Mouse (Mus musculus) intestine, embryonic 16.5 days (tissue): ENCODE measurements at regions not wholly inside any gene's neighbourhood (a gene's known extent, or its start where the extent isn't known, plus 50 kb on each side); places are given as distances from the start of the nearest gene placed in this dataset.

ENCODE experiments used
- ATAC-seq: fragments of 200-750 bp; cut with Nextera tagmentation; 2 replicates; pipeline ENCODE4 v1.8.0; 2017; ENCODE audit warnings: moderate TSS enrichment, moderate library complexity
- H3K27ac ChIP-seq: fragments of 300-500 bp; sonication (generic); 2 replicates; pipeline ENCODE4 v1.5.1; 2014; ENCODE audit warnings: mild to moderate bottlenecking, low read length
- H3K27me3 ChIP-seq: fragments of 300-500 bp; sonication (generic); replicated peaks from 2 replicates; pipeline ENCODE4 v1.6.1; 2014; ENCODE audit warnings: low read length, control low read depth, mixed read lengths; ENCODE audit not compliant: control insufficient read depth, insufficient read depth
- H3K36me3 ChIP-seq: fragments of 300-500 bp; sonication (generic); 2 replicates; pipeline ENCODE4 v1.6.1; 2014; ENCODE audit warnings: low read length, control low read depth; ENCODE audit not compliant: control insufficient read depth, insufficient read depth
- H3K4me1 ChIP-seq: fragments of 300-500 bp; sonication (generic); 2 replicates; pipeline ENCODE4 v1.6.1; 2014; ENCODE audit warnings: low read length, control low read depth, mixed read lengths; ENCODE audit not compliant: control insufficient read depth, insufficient read depth
- H3K4me2 ChIP-seq: fragments of 300-500 bp; sonication (generic); 2 replicates; pipeline ENCODE4 v1.6.1; 2014; ENCODE audit warnings: low read depth, low read length, control low read depth
- H3K4me3 ChIP-seq: fragments of 300-500 bp; sonication (generic); 2 replicates; pipeline ENCODE4 v1.5.1; 2014; ENCODE audit warnings: mild to moderate bottlenecking, low read length
- H3K9ac ChIP-seq: fragments of 300-500 bp; sonication (generic); 2 replicates; pipeline ENCODE4 v1.6.1; 2014; ENCODE audit warnings: low read depth, low read length
- H3K9me3 ChIP-seq: fragments of 300-500 bp; sonication (generic); 2 replicates; pipeline ENCODE4 v1.6.1; 2016; ENCODE audit warnings: low read length, control low read depth; ENCODE audit not compliant: control insufficient read depth
- WGBS: fragments of 180-500 bp; shearing (Covaris S2); extraction: QIAGEN DNeasy Blood & Tissue Kit; methylation state at CpG from one replicate; pipeline ENCODE4 v1.1.7; 2014; 5-methylcytosine and 5-hydroxymethylcytosine counted together

DNA sequence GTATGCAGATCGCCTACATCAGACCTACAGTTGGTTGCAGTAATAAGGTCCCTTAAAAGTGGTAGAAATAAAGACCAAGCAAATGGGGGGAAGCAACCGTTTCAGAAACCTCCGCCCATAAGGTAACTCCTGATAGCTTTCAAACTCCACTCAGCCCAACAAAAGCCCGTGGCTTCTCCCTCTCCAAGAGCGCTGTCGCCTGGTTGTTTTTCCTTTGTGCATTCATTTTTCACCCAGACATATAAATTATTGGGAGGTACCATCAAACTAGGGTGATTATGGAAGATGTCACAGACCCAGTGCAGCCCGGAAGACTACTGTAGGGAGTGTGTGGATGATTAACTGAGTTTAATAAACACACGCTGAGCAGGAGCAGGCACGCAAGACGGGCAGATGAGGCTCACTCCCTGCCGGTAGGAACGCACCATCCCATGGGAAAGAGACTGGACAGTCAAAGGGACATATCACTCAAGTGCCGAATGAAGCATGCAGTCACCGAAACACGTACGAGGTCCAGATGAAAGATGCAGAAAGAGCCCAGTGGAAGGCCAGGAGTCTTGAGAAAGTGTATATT is 189.8 kb downstream of the Nr2f2 start:
- Histone ChIP-seq H3K36me3 (no peaks in the 10 kb centered on the region), H3K27me3 (no peaks in the 10 kb centered on the region), H3K9ac (no peak overlapping the region), H3K27ac (no peak overlapping the region), H3K4me3 (no peak overlapping the region), H3K4me1 (no peaks in the 10 kb centered on the region), H3K4me2 (no peak overlapping the region), H3K9me3 (no peaks in the 10 kb centered on the region)
- no peak for ATAC-seq
- WGBS = 62% methylated on average over 16 of the region's 16 CpGs

DNA sequence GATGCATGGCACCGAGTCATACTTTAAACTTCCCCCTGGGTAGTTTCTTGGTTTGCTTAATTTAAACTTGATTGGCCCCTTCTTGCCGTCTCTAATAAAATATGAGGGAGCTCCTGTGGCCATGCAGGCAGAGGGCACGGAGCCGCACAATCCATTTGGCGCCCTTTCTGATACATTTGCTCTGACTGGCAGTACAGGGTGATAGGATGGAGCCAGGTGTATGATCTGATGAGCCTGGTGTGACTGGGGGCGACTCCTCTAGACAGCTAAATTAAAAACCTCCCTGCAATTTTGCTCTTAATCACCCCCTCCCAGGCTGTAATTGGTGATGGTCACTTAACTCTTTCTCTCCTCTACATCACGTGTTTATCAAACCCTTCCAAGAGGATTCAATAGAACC is 190.4 kb downstream of the Nr2f2 start:
- Histone ChIP-seq H3K9me3 (no peaks in the 10 kb centered on the region), H3K27ac (no peak overlapping the region), H3K9ac (no peak overlapping the region), H3K4me1 (no peaks in the 10 kb centered on the region), H3K4me2 (no peak overlapping the region), H3K4me3 (no peak overlapping the region), H3K36me3 (no peaks in the 10 kb centered on the region), H3K27me3 (no peaks in the 10 kb centered on the region)
- WGBS = 78% methylated on average over 7 of the region's 7 CpGs
- no peak for ATAC-seq

DNA sequence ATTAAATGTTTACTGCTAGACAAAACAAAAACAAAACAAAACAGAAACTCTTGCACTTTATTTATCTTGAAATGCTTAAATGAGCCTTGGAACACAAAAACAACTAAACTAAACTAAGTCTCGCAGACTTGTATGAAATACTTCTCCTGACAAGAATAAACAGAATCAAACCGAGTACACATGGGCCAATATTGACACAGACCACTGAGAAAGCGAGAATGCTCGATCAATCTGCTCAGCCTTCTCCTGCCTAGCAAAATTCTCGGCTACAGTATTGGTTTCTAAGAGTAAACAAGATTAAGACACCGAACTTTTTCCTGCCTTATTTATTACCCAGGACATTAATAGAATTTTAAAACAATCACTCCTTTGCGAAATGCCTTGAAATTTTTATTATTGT is 194.1 kb downstream of the Nr2f2 start:
- no peak overlapping the region for H3K4me3 ChIP-seq
- no peaks in the 10 kb centered on the region for H3K27me3 ChIP-seq
- H3K27ac ChIP-seq = no peak overlapping the region
- H3K4me2 ChIP-seq = no peak overlapping the region
- H3K9me3 ChIP-seq = no peaks in the 10 kb centered on the region
- H3K36me3 ChIP-seq = no peaks in the 10 kb centered on the region
- ATAC-seq = no peak
- no peaks in the 10 kb centered on the region for H3K4me1 ChIP-seq
- no peak overlapping the region for H3K9ac ChIP-seq
- WGBS = 38% methylated on average over 7 of the region's 7 CpGs

DNA sequence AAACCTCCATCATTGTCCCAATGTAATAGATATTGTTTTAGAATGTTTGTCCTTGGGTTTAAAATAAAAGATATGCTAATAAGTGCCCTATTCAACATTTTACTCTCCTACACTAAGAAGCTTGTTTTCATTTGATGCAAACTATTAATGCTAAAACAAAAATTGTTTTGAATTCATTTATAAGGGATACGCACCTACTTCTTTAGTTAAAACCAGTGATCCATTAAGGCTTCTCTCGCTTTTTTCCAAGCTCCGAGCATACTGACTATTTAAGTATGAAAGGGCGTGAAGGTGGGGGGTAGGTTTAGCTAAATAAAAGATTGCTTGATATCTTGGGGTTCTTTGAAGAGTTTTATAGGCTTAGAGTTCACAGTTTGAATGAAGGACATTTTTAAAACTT is 195.1 kb downstream of the Nr2f2 start:
- no peak overlapping the region for H3K4me2 ChIP-seq
- 72% methylated on average over 4 of the region's 4 CpGs for WGBS
- no peak overlapping the region for H3K27ac ChIP-seq
- H3K27me3 ChIP-seq = no peaks in the 10 kb centered on the region
- H3K9me3 ChIP-seq = no peaks in the 10 kb centered on the region
- H3K36me3 ChIP-seq = no peaks in the 10 kb centered on the region
- no peak overlapping the region for H3K9ac ChIP-seq
- H3K4me1 ChIP-seq = no peaks in the 10 kb centered on the region
- no peak for ATAC-seq
- no peak overlapping the region for H3K4me3 ChIP-seq

DNA sequence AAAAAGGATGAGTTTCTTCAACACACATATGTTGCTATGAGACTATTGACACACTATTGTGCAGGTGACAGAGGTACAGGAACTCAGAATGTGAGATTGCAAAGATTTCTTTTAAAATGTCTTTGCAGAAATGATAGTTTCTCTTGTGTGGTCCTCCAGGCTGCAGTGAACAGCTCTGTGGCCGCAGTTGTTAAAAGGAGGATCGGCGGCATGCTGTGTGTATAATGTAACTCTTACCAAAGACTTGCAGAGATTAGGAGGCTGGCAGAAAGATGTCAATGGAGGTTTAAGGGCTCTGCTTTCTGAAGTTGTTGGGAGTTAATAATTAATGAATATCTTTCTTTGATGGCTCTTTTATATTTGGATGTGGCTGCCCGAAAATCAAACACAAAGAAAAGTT is 198.5 kb downstream of the Nr2f2 start:
- H3K36me3 ChIP-seq = no peaks in the 10 kb centered on the region
- H3K9me3 ChIP-seq = no peaks in the 10 kb centered on the region
- no peak overlapping the region for H3K4me3 ChIP-seq
- no peak for ATAC-seq
- H3K27ac ChIP-seq = no peak overlapping the region
- no peaks in the 10 kb centered on the region for H3K27me3 ChIP-seq
- no peaks in the 10 kb centered on the region for H3K4me1 ChIP-seq
- no peak overlapping the region for H3K4me2 ChIP-seq
- WGBS = 39% methylated on average over 4 of the region's 4 CpGs
- no peak overlapping the region for H3K9ac ChIP-seq

DNA sequence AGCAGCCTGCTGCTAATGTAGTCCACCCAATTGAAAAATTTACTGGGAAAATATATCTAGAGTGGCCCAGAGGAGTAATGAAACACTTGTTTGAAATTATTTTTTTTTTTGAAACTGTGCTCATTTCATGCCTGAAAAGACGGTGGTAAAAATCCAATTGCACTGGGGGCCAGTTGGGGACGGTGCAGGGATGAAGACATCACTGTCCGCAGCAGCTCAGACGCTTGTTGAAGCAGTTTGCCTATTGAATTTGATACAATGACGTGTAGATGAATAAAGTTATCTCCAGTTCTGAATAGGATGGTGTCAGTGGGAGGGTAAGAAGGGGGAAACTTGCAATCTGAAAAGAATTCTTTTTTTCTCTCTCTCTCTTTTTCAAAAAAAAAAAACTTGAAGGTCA is 200.5 kb downstream of the Nr2f2 start:
- H3K36me3 ChIP-seq = no peaks in the 10 kb centered on the region
- no peak for ATAC-seq
- 73% methylated on average over 5 of the region's 5 CpGs for WGBS
- H3K27me3 ChIP-seq = no peaks in the 10 kb centered on the region
- no peak overlapping the region for H3K4me2 ChIP-seq
- no peak overlapping the region for H3K4me3 ChIP-seq
- H3K9me3 ChIP-seq = no peaks in the 10 kb centered on the region
- H3K9ac ChIP-seq = no peak overlapping the region
- H3K27ac ChIP-seq = no peak overlapping the region
- H3K4me1 ChIP-seq = no peaks in the 10 kb centered on the region

DNA sequence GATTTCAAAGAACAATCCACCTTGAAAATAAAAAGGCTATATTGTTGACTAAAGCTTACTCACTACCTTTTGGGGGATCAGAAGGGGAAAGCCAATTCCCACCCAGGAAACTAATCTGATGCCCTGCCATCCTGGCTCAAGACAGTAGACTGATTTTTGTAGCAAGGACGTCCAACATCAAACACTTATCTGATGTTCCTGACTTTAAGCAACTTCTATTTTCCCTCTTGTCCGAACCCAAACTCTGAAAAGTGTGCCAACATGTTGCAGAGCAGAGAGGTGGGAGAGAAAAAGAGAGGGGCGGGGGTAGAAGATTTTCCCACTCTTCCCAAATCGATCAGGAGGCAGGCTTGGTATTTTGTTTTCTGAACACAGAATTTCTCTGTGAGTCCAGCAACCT is 201.0 kb downstream of the Nr2f2 start:
- no peaks in the 10 kb centered on the region for H3K4me1 ChIP-seq
- no peak overlapping the region for H3K4me2 ChIP-seq
- no peak overlapping the region for H3K9ac ChIP-seq
- WGBS = 66% methylated on average over 4 of the region's 4 CpGs
- H3K4me3 ChIP-seq = no peak overlapping the region
- no peaks in the 10 kb centered on the region for H3K27me3 ChIP-seq
- H3K9me3 ChIP-seq = no peaks in the 10 kb centered on the region
- ATAC-seq = no peak
- no peak overlapping the region for H3K27ac ChIP-seq
- no peaks in the 10 kb centered on the region for H3K36me3 ChIP-seq

DNA sequence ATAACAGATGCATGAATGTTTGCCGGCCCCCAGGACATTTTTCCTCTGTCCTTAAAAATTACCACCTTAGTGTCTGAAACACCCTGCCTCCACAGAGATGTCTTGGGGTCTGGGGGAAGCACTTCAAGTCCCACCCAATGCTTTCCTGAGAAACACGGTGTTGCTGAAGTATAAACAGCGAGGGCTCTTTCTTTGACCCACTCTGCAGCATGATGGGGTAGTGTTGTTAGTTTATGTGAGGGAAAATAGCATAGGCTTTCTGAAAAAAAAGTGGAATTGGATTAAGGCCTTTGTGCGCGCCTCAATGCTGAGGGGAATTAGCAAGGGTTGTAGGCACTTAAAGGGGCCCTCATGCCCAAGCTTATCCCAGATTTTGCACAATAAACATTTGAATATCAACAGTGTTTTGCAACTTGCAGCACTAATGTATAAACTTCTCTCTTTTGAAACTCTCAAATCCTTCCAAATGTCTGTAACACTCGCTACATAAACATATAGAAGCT is 201.8 kb downstream of the Nr2f2 start:
- no peak overlapping the region for H3K4me2 ChIP-seq
- H3K4me3 ChIP-seq = no peak overlapping the region
- WGBS = 54% methylated on average over 6 of the region's 6 CpGs
- no peaks in the 10 kb centered on the region for H3K4me1 ChIP-seq
- ATAC-seq = no peak
- H3K27me3 ChIP-seq = no peaks in the 10 kb centered on the region
- no peaks in the 10 kb centered on the region for H3K36me3 ChIP-seq
- H3K9me3 ChIP-seq = no peaks in the 10 kb centered on the region
- H3K9ac ChIP-seq = no peak overlapping the region
- no peak overlapping the region for H3K27ac ChIP-seq

DNA sequence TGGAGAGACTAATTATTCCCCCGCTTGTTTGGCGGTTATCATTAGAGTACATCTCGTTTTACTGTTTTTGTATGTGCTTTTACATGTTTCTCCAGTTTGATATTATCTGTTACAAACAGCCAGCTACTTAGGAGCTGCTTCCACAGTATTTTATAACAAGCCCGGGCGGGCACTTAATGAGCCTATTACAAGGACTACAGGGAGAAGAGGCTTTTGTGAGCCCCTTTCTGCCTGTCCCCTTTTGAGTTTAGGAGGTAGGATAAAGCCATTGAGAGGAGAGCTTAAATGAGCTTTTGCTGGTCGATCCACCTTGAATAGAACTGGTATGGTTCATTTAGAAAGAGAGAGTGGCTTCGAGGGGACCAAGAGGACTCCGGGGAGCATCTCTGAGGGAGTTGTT is 208.0 kb downstream of the Nr2f2 start:
- H3K9me3 ChIP-seq = no peaks in the 10 kb centered on the region
- no peak overlapping the region for H3K4me2 ChIP-seq
- no peak overlapping the region for H3K4me3 ChIP-seq
- H3K27ac ChIP-seq = no peak overlapping the region
- 75% methylated on average over 8 of the region's 8 CpGs for WGBS
- no peak for ATAC-seq
- no peaks in the 10 kb centered on the region for H3K27me3 ChIP-seq
- no peak overlapping the region for H3K9ac ChIP-seq
- H3K4me1 ChIP-seq = no peaks in the 10 kb centered on the region
- no peaks in the 10 kb centered on the region for H3K36me3 ChIP-seq

DNA sequence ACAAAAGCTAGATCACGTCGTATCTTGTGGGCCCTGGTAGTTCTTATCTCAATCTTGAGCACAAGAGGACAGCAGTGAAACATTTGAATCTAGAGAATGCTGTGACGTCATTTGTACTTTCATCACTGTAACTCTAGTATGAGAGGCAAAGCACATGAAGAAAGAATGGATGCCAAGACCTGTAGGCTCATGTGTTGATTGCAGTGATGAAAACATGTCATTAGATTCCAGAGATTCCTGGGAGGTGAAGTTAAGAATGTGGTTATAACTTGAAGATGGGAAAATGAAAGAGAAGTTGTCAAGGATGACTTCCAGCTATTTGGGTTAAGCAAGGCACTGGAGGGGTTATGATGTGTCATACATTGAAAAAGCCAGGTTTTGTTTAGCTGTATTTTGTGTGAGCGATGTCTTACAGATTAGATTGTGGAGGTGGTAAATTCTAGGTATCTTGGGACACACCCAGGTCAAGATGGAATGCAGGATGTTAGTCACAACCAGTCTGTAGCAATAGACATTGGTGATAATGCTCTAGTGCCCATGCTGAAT is 221.7 kb downstream of the Nr2f2 start:
- no peaks in the 10 kb centered on the region for H3K36me3 ChIP-seq
- no peak overlapping the region for H3K27ac ChIP-seq
- no peak for ATAC-seq
- H3K9me3 ChIP-seq = no peaks in the 10 kb centered on the region
- no peaks in the 10 kb centered on the region for H3K27me3 ChIP-seq
- H3K4me1 ChIP-seq = no peaks in the 10 kb centered on the region
- no peak overlapping the region for H3K9ac ChIP-seq
- no peak overlapping the region for H3K4me2 ChIP-seq
- H3K4me3 ChIP-seq = no peak overlapping the region
- 80% methylated on average over 4 of the region's 4 CpGs for WGBS
